13 mouse cellular contexts compared by ENCODE assay signal in the genomic region with DNA sequence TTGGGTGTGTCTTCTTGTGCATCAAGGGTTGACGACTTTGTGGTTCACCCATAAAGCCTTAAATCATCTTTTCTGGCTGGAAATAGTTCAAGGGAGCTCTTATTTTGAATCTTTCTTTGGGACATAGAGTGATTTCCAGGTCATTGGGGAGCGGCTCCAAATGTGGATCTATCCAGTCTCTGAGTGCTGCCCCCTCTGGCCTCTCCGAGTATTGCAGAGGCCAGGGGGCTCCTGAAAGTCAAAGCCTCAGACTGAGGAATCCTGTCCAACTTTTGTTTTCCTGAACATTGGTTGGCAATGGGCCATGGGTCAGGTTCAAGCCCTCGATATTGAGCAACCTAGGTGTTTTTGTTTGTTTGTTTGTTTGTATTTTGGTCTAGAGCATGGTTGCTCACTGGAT.
DNase-seq lines count a peak whose midpoint lies in the region; TF ChIP-seq lines count a peak whose summit lies in the region.
"Had no signal": no experiment of that assay in that cellular context is flagged by ENCODE, and none has a peak within 500 bp of the region (broad histone marks: within the 10 kb centered on the region; RNA-seq: fewer than 3 reads in every experiment).

No protein-coding gene starts in this region.

- no peaks in the 10 kb centered on the region for H3K36me3 ChIP-seq in ES-Bruce4 (ENCODE audit: control insufficient read depth, insufficient read depth, low read length, poor library complexity, severe bottlenecking)
- no peaks in the 10 kb centered on the region for H3K36me3 ChIP-seq in embryonic facial prominence, embryonic 10.5 days (replicated peaks)
- H3K36me3 ChIP-seq: limb, embryonic 13.5 days had no signal

- no peak for TF ChIP-seq EP300 in ES-Bruce4 (IDR thresholded peaks at IDR 0.05; ENCODE audit: insufficient read depth, low read depth, low read length)

- no peak for TF ChIP-seq POLR2A in ES-Bruce4 (IDR thresholded peaks at IDR 0.05; ENCODE audit: insufficient read depth, low read length)

- no peaks in the 10 kb centered on the region for H3K27me3 ChIP-seq in ES-Bruce4 (ENCODE audit: control insufficient read depth, insufficient read depth, low read length, poor library complexity, severe bottlenecking)
- no peaks in the 10 kb centered on the region for H3K27me3 ChIP-seq in embryonic facial prominence, embryonic 10.5 days (replicated peaks; ENCODE audit: low read depth, poor library complexity, severe bottlenecking)

- 73% methylated on average over 4 of the region's 4 CpGs for WGBS in embryonic facial prominence, embryonic 10.5 days

- DNase-seq in adrenal gland, postnatal 14 days: peak; percentile 23
- no peak for DNase-seq in adrenal gland, postnatal 25 days
- no peak for DNase-seq in layer of hippocampus, adult 2 months (ENCODE audit: low spot score in 2 of 2)
- no peak for DNase-seq in layer of hippocampus, adult 8-10 months (ENCODE audit: low spot score in 2 of 2)
- peak; percentile 39 for DNase-seq in embryonic facial prominence, embryonic 10.5 days (ENCODE audit: low spot score)
- DNase-seq in urinary bladder, postnatal 25 days (ENCODE audit: low spot score): no peak
- DNase-seq in cerebellum, adult 8-10 months: no peak
- DNase-seq: heart, postnatal 14 days; kidney, adult 2 months; layer of hippocampus, adult 9-11 months had no signal

- no peak overlapping the region for H3K4me3 ChIP-seq in layer of hippocampus, adult 2 months
- no peak overlapping the region for H3K4me3 ChIP-seq in ES-Bruce4 (ENCODE audit: low read depth, low read length)
- no peak overlapping the region for H3K4me3 ChIP-seq in embryonic facial prominence, embryonic 10.5 days
- H3K4me3 ChIP-seq: limb, embryonic 13.5 days had no signal

- no peaks in the 10 kb centered on the region for H3K4me1 ChIP-seq in ES-Bruce4 (ENCODE audit: control insufficient read depth, insufficient read depth, low read length)
- H3K4me1 ChIP-seq in embryonic facial prominence, embryonic 10.5 days: no peaks in the 10 kb centered on the region
- H3K4me1 ChIP-seq: limb, embryonic 13.5 days had no signal

- no peak overlapping the region for H3K27ac ChIP-seq in layer of hippocampus, adult 2 months
- no peak overlapping the region for H3K27ac ChIP-seq in ES-Bruce4 (ENCODE audit: insufficient read depth, low read length)
- H3K27ac ChIP-seq in embryonic facial prominence, embryonic 10.5 days (replicated peaks): no peak overlapping the region
- H3K27ac ChIP-seq: limb, embryonic 13.5 days; macrophage had no signal

- H3K9ac ChIP-seq in ES-Bruce4 (ENCODE audit: low read depth, poor library complexity, severe bottlenecking): no peak overlapping the region
- H3K9ac ChIP-seq: limb, embryonic 13.5 days had no signal

- TF ChIP-seq CTCF in layer of hippocampus, adult 2 months (conservative IDR thresholded peaks at IDR 0.05): peak; percentile 71
- TF ChIP-seq CTCF in ES-Bruce4 (IDR thresholded peaks at IDR 0.05; ENCODE audit: low read depth, low read length): peak; percentile 26

- no peaks in the 10 kb centered on the region for H3K9me3 ChIP-seq in ES-Bruce4 (replicated peaks; ENCODE audit: control insufficient read depth, insufficient read depth, low read length, poor library complexity, severe bottlenecking)
- no peaks in the 10 kb centered on the region for H3K9me3 ChIP-seq in embryonic facial prominence, embryonic 10.5 days
- H3K9me3 ChIP-seq: limb, embryonic 13.5 days had no signal

Comparison
In these comparisons a context has a peak if more than half of its experiments do, and no peak if none do; other contexts are left out.
1. DNase-seq: peak in adrenal gland, postnatal 14 days (single experiment) and embryonic facial prominence, embryonic 10.5 days (single experiment); none in adrenal gland, postnatal 25 days (single experiment), layer of hippocampus, adult 2 months (0 of 2), layer of hippocampus, adult 8-10 months (0 of 2), urinary bladder, postnatal 25 days (single experiment) and cerebellum, adult 8-10 months (single experiment).